Mouse (Mus musculus) MN1 (cell line): Measurements from ENCODE around the gene Clstn1.
"Not testable (repeated sequence)": the region's sequence is repeated elsewhere in the genome, so short reads cannot be mapped to it uniquely, and the experiment has no call there.

Source experiments
- DNase-seq: peaks from one replicate; pipeline ENCODE4 v3.0.0-alpha.2; 2016; ENCODE audit warnings: low spot score

Gene Clstn1

GRCm38 (mm10) chr4:149600130-149600529 lies 13.9 kb downstream of the Clstn1 start:
- no peak for DNase-seq

GRCm38 (mm10) chr4:149601484-149601883 lies 15.2 kb downstream of the Clstn1 start:
- DNase-seq, result no peak

GRCm38 (mm10) chr4:149602236-149602635 lies 16.0 kb downstream of the Clstn1 start:
- DNase-seq, result no peak

- no peak for DNase-seq
Observed at GRCm38 (mm10) chr4:149603860-149604259, 17.6 kb downstream of the Clstn1 start.

GRCm38 (mm10) chr4:149604518-149604917 lies 18.2 kb downstream of the Clstn1 start:
- no peak for DNase-seq

- DNase-seq, result no peak
Observed at GRCm38 (mm10) chr4:149606056-149606455, 19.8 kb downstream of the Clstn1 start.

GRCm38 (mm10) chr4:149606766-149607358 lies 20.6 kb downstream of the Clstn1 start:
- no peak for DNase-seq

DNA sequence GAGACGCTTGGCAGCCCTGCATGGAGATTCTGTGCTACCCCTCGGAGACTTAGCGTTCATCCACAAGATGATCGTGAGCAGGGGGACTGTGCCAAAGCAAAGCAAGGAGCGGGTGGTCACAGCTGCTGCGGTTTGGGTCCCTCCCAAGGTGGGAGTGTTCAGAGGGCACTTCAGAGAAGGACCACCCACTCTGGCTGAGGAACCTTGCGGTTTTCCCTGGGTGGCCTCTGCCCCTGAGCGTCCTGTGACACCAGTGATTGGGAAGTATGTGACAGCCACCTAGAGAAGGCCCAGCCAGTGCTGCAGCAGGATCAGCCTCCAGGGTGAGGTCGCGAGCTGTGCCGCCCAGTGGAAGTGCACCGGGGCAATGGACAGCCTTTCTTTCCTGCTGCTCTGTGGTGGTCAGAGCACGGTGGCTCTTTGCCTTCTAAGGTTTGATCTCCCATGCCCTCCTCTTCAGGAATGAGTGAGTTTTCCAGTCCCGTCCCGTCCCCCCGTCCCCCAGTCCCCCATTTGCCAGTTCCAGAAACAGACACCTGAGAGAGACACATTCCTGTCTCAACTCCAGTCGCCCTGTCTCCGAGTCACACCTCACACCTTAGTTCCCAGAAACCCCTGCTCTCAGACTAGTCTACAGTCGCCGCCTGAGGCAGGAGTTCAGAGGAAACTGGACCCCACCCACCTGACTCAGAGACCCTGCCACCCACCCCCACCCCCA lies 21.5 kb downstream of the Clstn1 start:
- no peak for DNase-seq

DNA sequence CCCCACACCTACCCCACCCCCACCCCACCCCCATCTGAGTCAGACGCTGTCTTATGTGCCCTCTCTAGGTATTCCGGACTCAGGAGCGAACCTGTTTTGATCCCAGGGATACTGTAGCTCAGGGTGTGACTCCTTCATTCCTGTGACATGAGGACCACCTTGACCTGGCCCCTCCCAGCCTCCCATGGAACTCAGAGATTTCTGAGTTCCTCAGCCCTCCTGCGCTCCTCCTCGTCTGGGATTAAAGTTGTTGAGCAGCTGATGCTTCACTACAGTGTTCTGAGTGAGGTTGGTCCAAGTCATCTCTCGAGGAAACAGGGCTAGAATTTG lies 22.0 kb downstream of the Clstn1 start:
- no peak for DNase-seq

DNA sequence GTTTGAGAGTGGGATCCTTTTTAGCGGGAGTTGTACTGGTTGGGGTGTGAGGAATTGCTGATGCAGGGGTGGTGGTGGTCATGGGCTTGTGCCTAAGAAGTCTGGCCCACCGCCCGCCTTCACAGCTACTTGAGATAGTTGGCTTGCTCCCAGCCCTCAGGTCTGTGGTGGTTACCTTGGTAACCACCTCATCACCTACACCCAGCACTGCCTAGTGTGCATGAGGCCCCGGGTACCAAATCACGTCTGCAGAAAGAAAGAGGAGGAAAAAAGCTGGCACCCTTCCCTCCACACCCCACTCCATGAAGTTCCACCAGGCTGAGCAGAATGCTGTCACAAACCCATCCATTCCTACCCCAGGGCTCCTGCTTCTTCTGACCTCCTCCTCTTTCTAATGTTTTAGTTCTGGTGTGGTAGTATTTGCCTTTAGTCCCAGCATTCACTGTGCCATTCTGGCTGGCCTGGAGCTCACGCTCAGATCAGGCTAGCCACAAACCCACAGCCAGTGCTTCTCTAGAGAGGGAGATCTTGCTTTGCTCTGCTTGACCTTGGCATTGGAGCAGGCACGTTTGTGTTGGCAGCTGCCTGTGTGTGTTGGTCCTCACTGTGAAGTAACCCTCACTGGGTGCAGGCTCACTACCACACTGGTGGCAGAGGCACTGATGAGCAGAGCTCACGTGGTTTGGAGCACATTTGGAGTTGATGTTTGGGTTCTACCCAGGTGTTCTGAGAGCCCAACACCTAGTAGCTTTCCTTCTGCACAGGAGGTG lies 23.2 kb downstream of the Clstn1 start:
- no peak for DNase-seq

DNA sequence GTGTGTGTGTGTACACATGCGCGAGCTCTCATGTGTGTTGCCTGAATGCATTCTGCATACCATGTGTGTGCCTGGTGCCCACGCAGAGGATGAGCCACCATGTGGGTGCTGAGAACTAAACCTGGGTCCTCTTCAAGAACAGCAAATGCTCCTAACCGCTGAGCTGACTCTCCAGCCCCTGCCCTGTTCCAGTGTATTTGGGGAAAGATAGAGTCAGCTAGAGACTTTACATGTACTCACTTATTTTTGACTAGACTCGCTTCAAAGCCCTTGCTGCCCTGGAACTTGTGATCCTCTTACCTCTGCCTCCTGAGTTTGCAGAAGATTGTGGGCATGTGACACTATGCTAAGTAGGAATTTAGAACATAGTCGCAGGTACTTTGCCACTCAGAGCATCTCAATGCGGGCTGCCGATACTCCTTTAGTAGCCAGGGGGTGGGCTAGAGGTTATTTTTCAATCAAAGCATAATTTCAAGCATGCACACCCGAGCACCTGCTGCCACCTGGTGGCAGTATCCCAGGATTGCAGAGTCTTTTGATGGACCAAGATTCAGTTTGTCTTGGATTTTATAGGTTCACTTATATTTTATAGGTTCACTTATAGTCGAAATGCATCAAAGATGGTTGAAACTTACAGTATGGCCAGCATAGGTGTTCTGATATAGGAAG lies 25.2 kb downstream of the Clstn1 start:
- peak; percentile 68 for DNase-seq

DNA sequence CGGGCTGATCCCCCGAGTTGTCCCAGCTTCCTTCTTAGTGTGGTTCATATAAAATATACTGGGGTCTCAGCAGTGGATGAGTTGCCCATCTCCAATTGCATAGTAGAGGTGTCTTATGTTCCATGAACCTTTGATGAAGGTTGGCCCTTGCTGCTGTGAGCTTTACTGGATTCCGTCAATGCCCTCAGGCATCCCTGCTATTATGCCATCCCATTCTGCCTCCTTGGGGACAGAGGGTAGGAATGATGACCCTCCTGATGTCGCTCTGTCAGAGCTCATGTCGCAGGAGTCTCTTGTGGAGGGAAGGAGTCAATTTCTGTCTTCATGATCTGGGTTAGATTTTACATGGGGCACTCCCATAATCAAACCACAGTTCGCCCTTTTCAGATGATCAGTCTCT lies 27.2 kb downstream of the Clstn1 start:
- not testable (repeated sequence) for DNase-seq

- no peak for DNase-seq
Observed at GRCm38 (mm10) chr4:149614869-149615268, 28.6 kb downstream of the Clstn1 start.

- not testable (repeated sequence) for DNase-seq
Observed at GRCm38 (mm10) chr4:149616999-149617398, 30.7 kb downstream of the Clstn1 start.

DNA sequence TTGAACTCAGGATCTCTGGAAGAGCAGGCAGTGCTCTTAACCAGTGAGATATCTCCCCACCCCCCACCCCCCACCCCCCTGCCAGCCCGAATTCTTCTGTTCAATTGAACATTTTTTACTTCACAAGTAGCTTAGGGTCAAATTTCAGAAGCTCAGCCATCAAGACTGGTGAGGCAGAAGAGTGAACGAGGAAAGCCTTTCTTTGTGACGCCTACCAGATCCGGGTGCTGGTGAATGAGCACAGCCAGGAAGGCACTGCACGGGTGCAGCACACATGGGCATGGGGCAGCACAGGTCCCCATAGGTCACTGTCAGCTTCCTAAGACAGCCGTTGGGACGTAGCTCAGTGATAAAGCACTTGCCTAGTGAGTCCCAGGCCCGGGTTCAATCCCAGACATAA lies 33.7 kb downstream of the Clstn1 start:
- DNase-seq, result no peak

DNA sequence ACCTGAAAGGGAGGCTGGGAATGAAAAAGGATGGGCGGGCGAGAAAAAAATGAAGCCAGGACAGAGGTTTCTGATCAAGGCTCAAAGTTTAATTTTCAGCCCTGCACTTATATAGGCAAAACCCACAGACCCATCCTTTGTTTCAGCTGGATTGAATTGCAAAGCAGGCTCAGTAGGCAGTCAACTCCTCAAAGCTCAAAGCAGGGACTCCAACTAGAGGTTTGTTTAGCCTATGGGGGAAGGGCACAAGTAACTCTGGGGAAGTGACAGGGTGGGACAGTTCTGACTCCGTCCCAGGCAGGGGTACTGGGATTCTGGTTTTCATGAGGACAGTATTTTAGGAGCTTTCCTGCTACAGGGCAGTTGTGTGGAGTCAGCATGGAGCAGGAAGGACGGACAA lies 35.0 kb downstream of the Clstn1 start:
- no peak for DNase-seq

- no peak for DNase-seq
Observed at GRCm38 (mm10) chr4:149623711-149624110, 37.4 kb downstream of the Clstn1 start.

- no peak for DNase-seq
Observed at GRCm38 (mm10) chr4:149626809-149627208, 40.5 kb downstream of the Clstn1 start.

DNA sequence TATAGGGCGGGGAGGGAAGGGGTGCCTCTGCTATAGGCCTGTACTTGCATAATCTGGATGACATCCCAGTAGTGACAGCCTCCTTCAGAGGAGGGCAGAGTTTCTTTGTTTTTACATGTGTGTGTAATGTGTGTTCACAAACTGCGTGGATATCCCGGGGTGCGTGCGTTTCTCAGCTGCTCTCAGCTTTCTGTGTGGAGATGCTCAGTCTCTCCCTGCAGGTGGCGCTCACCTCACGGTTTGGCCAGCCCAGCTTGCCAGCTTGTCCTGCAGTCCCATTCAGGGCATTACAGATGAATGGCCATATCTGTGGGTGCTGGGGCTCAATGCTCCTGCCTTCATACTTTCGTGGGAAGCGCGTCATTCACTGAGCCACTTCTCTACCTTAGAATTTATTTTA lies 42.1 kb downstream of the Clstn1 start:
- DNase-seq, result no peak

GRCm38 (mm10) chr4:149628810-149629209 lies 42.5 kb downstream of the Clstn1 start:
- no peak for DNase-seq

DNA sequence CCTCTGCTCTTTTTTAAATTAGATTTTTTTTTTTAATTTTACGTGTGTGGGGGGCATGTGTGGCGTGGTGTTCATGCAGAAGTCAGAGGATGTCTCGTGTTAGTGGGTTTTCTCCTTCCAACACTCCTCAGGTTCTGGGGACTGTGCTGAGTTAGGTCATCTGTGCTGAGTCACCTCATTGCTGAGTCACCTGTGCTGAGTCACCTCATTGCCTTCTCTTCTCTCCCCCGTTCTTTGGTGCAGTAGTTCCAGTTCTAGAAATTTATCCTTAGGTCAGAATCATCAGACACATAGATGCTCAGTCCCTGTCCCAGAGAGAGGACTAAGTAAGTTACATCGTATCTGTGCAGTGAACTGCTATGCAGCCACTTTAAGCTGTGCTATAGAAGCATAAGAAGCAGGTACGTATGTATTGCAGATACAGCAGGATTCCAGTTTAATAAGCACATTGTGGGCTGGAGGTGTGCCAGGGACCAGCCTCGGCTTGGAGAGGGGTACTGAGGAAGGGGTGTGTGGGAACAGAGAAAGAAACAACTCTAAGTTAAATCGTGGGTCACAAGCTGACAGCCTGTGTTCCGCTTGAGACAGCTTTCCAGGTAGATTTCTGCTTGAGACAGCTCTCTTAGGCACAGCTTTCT lies 46.5 kb downstream of the Clstn1 start:
- peak; percentile 42 for DNase-seq

- no peak for DNase-seq
Observed at GRCm38 (mm10) chr4:149634157-149634556, 47.9 kb downstream of the Clstn1 start.
